Mouse (Mus musculus) small intestine, adult 2 months (tissue): ENCODE measurements around the gene Atf5.

Source experiments
- CTCF ChIP-seq: fragments of 200-500 bp; IDR thresholded peaks from 2 replicates; pipeline ENCODE4 v1.5.1; 2012; ENCODE audit warnings: low read depth, mild to moderate bottlenecking, control low read depth, inconsistent platforms, low read length, moderate library complexity, mixed read lengths; ENCODE audit not compliant: insufficient replicate concordance, insufficient read length; ENCODE audit errors: extremely low read depth
- POLR2A ChIP-seq: fragments of 200-500 bp; IDR thresholded peaks from 2 replicates; pipeline ENCODE4 v1.6.1; 2012; ENCODE audit warnings: low read depth, mild to moderate bottlenecking, control low read depth, inconsistent platforms, low read length, moderate library complexity

DNA sequence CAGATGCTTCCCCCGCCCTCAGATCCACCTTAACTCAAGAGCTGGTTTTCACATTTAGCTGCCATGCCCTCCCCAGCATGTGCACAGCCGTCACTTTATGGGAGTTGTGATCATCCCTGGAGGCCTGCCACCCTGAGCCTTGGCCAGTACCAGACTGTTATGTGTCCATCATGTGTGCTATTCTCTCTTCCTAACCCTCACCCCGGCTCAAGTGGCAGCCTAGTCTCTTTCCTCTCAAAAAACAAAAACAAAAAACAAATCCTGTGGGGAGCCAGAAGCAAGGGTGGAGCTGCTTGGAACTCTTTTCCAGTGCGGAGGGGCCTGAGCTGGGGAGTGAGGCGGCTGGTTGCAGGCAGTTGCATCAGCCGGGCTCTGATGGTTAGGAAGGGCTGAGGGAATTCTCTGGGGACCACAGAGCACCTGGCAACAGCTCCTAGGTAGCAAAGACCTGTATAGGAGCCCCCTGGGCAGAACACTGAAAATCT, 2.3 kb upstream of the Atf5 start:
- no peak for TF ChIP-seq CTCF
- TF ChIP-seq POLR2A = no peak
